Mouse (Mus musculus) layer of hippocampus, adult 8-10 months (tissue): ENCODE measurements around the gene Klhl4. TPM values are rescaled to one million over a fixed set of nuclear protein-coding genes. Genes with fewer than 3 reads are reported as not detected.
A peak's percentile ranks its signal among the peaks of the same experiment; 100 is the strongest.

Source experiments
- DNase-seq, 2 experiments: peaks; one replicate each; pipeline ENCODE4 v3.0.0; 2022; ENCODE audit warnings: low spot score in 2 of 2
- total RNA-seq, 4 experiments: library from RNA; stranded (reverse); gene quantifications; 2 replicates each; pipeline ENCODE4 v1.2.4; 2022

Gene Klhl4
- total RNA-seq: 1 to 10 TPM; 6.5 to 7.6 (median 6.9) TPM

DNA sequence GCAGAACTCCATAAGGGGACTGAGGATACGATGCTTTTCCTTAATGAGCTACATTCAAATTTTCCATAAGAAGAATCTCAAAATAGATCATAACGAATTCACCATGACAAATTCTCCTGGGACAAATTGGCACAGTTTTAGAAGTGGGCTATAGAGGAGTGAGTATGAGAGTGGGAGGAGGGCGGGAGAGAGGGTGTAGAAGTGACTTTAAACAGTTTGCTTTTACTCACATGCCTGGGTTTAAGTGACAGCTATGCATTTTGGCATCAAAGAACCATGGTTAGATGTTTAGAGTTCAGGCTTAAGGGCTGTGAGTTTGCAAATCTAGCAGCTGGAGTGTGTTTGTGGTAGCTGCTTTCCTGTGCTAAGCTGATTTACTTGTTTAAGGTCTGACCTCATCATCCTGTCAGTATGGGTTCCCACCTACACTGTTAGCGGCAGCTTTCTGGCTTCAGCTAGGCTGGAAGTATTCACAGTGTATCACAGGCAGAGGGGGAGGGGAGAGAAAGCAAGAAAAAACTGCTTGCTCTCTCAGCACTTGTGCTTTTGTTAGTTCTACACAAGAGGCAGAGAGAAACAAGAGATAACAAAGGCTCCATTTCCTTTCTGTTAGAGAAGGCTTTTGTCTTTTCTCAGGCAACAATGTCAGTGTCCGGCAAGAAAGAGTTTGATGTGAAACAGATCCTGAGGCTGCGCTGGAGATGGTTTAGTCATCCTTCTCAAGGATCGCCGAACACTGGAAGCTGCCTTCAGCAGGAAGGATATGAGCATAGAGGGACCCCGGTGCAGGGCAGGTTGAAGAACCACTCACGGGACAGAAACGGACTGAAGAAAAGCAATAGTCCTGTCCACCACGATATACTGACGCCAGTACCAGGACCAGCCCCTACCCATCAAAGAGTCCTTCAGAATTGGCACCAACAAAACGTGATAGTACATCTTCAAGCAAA, at the start of gene Klhl4:
Gene Klhl4, plus strand, starts transcription at position 552 of the 950 bp plus-strand sequence.
- peak; percentile 5 to 10 for DNase-seq

GRCm38 (mm10) chrX:114484153-114484552, 10.0 kb downstream of the Klhl4 start:
- no peak for DNase-seq

DNA sequence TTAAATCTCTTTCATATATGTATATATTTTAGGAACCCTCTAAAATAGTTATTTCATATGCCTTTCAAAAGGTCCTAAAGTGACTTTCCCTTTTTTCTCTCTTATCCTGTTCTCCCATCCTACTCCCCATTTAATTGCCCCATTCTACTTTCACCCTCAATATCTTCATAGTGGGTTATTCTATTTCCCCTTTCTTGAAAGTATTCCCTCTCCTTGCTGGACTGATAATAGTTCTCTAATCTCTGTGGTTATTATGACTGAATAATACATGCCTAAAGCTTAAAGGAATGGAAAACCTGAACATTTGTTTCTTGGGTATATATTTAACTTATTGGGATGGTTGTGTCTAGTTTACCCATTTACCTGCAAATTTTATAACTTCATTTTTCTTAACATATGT, 12.6 kb downstream of the Klhl4 start:
- DNase-seq: no peak

GRCm38 (mm10) chrX:114558141-114558540, 84.0 kb downstream of the Klhl4 start:
- no peak for DNase-seq

DNA sequence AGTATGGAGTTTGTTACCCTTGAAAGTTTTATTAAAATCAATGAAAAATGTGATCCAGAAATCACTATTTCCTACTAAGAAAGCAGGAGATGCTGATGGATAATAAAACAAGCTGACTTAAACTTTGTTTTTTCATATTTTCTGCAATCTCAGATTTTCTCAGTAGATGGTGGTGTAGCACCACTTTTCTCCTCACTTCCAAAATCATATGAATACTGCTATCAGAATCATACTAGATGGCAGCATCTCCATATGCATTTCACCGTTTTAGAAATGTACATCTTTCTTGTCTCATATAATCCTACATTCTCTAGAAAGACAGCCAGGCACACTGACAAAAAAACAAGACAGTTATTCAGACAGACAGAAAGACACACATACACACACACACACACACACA, 108.2 kb downstream of the Klhl4 start:
- DNase-seq: no peak
